Mouse (Mus musculus) bone marrow macrophage, adult 2 months (primary cell): ENCODE measurements around the gene Lmf2. TPM values are rescaled to one million over a fixed set of nuclear protein-coding genes. Genes with fewer than 3 reads are reported as not detected.

Experiments
- H3K27ac ChIP-seq: 2 replicates; pipeline ENCODE4 v1.5.1; 2012; ENCODE audit warnings: low read depth, low read length; ENCODE audit not compliant: insufficient read depth
- H3K4me1 ChIP-seq: 2 replicates; pipeline ENCODE4 v1.6.1; 2012; ENCODE audit warnings: low read length; ENCODE audit not compliant: control insufficient read depth, insufficient read depth
- H3K4me3 ChIP-seq: 2 replicates; pipeline ENCODE4 v1.5.1; 2012; ENCODE audit warnings: mild to moderate bottlenecking, low read length, moderate library complexity; ENCODE audit not compliant: insufficient read depth
- CTCF ChIP-seq: IDR thresholded peaks from 2 replicates; pipeline ENCODE4 v1.5.1; 2012; ENCODE audit warnings: low read depth, mild to moderate bottlenecking, low read length, moderate library complexity
- POLR2A ChIP-seq: IDR thresholded peaks from 2 replicates; pipeline ENCODE4 v1.6.1; 2012; ENCODE audit warnings: mild to moderate bottlenecking, low read depth, low read length, borderline replicate concordance
- polyA plus RNA-seq: library from polyadenylated mRNA; stranded (reverse); fragments of >200 nt; gene quantifications from 2 replicates; pipeline ENCODE4 v1.2.4, GENCODE M21; 2012; ENCODE audit not compliant: missing spikeins, insufficient read depth, insufficient read length

Gene Lmf2
- polyA plus RNA-seq, 1 experiment: 48.1 TPM

DNA sequence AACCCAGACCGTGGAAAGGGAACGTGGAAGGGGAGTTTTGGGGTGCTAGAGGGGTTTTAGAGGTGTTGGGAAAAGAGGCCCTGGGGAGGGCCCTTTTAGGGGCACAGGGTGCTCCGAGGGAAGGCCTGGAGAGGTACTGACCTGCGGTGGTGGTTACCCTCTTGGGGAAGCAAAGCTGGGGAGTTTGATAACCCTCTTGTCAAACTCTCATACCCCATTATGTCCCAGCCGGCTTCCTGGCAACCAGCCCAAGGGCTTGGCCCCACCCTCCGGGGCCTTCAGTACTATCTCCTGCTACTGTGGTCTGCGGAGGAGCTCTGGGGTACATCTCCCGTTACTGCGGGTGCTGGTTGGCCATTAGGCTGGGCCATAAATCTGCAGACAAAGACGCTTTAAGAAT is 24.0 kb upstream of the Lmf2 start:
- no peak overlapping the region for H3K27ac ChIP-seq

DNA sequence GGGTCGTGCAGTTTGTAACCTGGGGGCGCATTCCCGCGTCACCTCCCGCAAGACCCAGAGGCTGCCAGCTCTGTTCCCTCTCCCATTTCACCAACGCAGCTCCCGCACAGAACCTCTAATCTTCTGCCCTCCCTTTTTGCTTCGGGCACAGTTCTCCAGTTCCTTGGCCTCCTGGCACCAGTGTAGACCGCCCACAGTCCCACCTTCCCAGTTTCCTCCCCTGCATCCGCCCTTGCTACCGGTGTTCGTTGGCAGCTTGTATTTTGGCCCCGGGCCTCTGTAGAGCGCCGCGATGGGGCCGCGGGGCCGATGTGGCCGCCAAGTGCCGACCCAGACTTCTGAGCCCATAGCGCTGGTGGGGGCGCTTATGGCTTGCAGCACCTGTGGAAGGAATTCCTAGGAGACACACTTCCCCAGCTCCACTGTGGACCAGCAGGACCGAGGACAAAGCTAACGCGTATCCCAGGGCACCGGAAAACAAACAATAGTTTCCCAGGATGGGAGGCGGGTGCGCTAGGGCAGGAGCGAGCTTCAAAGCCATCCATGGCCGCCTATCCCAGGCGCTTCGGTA is 23.5 kb upstream of the Lmf2 start, which contains the start of gene Odf3b:
Gene Odf3b (minus strand): TSS at position 452 of the 571 bp plus-strand sequence.
- peaks cover 4% of the 10 kb centered on the region; the same call in 1 of the 2 replicates for H3K4me1 ChIP-seq
- H3K4me3 ChIP-seq: peak within 1 kb of the TSS; percentile 35
- H3K27ac ChIP-seq: no peak within 1 kb of the TSS
- TF ChIP-seq POLR2A (no peak), CTCF (no peak)

More for the DNA sequence above, 24.0 kb upstream of the Lmf2 start:
- H3K4me1 ChIP-seq: no peaks in the 10 kb centered on the region; the same call in 1 of the 2 replicates
- TF ChIP-seq CTCF: no peak
- no peak for TF ChIP-seq POLR2A
- H3K4me3 ChIP-seq: no peak overlapping the region

DNA sequence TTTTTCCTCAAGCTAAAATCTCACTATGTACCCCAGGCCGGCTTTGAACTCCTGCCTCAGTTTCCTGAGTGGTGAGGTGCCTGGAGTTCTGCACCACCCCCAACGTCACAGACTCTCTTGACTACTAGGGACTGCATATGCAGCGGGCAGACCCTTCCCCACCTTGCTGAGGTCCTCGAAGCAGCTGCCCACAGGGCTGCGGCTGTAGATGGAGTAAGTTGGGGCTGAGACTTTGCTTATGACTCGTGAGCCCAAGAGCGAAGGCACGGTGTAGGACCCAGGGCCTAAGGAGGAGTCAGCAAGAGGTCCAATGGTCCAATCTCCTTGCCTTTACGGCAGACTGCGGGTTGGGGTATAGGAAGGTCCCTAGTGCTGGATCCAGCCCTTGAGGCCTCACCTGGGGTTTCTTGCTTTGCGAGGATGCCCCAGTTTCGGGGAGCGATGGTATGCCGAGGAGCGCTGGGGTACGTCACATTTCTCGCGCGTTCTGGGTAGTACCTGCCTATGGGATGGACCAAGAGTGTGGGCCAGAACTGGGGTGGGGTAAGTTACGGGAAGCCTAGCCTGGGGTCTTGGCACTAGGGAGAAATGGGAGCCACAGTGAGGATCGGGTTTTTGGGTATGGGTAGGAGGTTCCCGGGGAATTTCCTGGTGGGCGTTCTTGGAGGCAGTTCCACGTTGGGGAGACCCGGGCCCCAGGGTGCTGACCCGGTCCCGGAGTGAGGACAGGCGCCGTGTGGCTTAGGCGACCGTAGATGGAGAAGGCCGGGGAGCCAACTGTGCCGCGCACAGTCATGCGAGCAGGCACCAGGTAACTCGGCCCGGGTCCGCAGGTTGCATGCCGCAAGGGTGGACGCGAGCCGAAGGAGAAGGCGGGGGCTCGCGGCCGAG is 22.7 kb upstream of the Lmf2 start:
- TF ChIP-seq POLR2A (no peak), CTCF (no peak)
- peak overlapping the region; percentile 35 for H3K4me3 ChIP-seq
- H3K27ac ChIP-seq: no peak overlapping the region
- H3K4me1 ChIP-seq: peaks cover 4% of the 10 kb centered on the region; the same call in 1 of the 2 replicates

DNA sequence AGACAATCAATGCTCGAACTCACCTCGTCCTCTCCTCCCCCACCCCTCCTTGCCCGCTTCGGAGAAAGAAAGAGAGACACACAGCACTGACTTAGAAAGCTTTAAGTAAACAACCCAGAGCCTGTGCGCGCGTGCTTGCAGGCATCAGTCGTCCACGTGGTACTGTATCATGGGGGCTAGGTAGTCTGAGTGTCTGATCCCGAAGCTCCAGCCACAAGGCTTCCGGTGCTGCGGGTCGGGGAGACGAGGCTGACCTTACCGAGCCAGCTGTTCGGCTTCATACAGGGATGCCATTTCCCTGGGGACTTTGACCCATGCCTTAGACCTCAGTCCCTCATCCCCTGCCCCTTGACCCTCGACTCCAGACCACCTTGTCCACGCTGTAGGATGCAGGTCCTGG is 21.9 kb upstream of the Lmf2 start:
- H3K4me1 ChIP-seq: peaks cover 6% of the 10 kb centered on the region
- no peak overlapping the region for H3K27ac ChIP-seq
- no peak overlapping the region for H3K4me3 ChIP-seq
- TF ChIP-seq POLR2A (no peak), CTCF (no peak)

DNA sequence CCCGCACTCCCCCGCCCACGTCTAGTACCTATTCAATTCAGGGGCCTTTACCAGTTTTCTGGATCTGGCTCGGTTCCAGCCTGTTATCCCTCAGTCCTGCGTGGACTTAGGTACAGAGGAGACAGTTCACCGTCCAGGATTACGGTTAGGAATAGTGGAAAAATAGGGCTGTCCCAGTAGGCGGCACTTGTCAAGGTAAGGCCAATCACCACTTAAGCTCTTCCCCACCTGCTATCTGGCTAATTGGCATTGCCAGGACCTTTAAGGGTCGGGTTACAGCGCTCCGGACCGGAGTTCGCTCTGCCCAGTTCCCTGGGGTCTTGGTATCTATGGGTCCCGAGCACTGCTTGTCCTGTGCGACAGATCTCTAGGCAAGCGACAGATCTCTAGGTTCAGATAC is 21.5 kb upstream of the Lmf2 start, which contains the start of gene Tymp:
Gene Tymp (minus strand): TSS at position 83 of the 400 bp plus-strand sequence.
- no peak within 1 kb of the TSS for H3K27ac ChIP-seq
- peaks cover 6% of the 10 kb centered on the region for H3K4me1 ChIP-seq
- no peak within 1 kb of the TSS for H3K4me3 ChIP-seq
- TF ChIP-seq CTCF (no peak), POLR2A (no peak)

DNA sequence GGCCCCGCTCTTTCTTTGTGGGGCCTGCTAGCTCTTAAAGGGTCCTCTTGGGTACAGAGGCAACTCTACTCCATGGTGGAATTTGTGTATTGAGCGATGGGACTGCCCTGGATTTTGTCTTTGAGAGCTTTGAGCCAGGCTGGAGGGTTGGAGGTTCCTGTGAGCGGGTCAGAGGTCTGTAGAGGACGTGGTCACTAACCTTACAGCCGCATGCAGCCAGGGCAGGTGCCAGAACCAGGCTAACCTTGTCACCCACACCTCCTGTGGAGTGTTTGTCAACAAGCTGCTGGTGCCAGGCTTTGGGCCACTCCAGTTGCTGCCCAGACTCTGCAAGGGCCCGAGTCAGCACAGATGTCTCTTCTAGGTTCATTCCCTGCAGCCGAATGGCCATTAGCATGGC is 20.6 kb upstream of the Lmf2 start:
- Histone ChIP-seq H3K27ac (no peak overlapping the region), H3K4me1 (peaks cover 6% of the 10 kb centered on the region), H3K4me3 (no peak overlapping the region)
- TF ChIP-seq CTCF: no peak
- TF ChIP-seq POLR2A: no peak

DNA sequence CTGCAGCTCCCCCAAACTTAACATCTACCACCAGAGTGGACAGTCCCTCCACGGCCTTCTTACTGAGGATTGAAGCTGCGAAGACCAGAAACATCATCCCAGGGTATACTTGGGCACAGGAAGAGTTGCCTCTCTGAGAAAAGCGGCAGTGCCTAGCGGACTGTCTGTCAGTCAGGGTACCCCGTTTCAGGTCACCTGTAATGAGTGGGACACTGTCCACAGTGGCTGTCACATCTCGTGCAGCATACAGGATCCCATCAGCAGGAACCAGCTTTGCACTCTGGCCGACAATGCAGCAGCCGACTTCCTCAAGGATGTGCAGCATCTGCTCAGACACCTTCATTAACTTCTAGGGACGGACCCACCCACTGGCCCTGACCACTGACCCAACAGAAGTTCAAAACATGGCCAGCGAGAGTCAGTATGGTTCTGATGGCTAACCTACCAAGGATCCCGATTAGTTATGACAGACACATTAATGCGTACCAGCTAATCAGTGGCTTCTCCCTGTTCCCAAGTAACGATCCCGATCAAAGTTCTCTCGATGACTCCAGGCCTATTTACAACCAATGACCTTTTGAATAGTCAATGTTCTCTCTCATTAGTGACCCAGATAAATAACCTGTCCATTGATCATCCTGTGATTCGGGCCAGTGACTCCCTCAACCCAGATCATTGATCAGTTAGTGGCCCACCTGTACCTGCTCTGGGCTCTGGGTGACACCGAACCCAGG is 19.5 kb upstream of the Lmf2 start:
- no peak for TF ChIP-seq CTCF
- TF ChIP-seq POLR2A: no peak
- Histone ChIP-seq H3K4me1 (peaks cover 6% of the 10 kb centered on the region), H3K27ac (no peak overlapping the region), H3K4me3 (no peak overlapping the region)

DNA sequence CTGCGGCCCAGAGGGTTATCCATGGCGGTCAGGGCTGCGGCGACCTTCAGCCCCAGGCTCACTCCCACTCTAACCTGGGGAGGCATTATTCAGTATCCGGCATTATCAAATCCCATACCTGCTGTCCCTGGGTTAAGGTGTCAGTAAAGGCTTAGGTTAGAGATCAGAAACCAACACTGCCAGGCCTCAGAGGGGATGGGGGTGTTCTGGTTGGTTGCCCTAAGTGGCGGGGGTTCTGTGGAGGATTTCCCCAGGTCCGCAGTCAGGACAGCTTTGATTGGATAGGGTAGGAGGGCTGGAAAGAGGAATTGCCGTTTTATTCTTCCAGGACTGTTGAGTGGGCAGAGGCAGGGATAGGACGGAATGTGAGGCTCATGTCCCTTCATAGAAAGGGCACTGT is 18.9 kb upstream of the Lmf2 start:
- Histone ChIP-seq H3K27ac (no peak overlapping the region), H3K4me3 (peak overlapping the region; percentile 74), H3K4me1 (peaks cover 6% of the 10 kb centered on the region)
- TF ChIP-seq CTCF: no peak
- no peak for TF ChIP-seq POLR2A

DNA sequence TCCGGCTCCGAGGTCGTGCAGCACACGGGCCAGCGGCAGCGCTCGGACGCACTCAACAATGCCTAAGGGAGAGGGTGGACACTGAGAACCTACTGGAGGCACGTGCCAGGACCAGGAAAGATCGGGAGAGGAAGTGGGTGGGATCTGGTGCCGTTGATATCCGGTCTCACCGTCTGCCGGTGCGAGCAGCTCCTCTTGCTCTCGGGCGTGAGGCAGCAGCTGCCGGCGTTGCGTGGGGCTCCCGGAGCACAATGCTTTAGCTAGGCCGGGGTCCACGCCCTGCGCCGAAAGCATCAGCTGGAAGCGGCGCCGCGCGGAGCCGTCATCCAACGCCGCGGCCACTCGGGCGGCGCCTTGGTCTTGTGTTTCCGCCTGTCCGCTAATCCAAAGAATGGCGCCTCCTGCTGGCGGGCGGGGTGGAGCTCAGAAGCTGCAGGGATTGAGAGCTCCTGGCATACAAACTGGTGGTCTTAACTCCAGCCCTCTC is 18.3 kb upstream of the Lmf2 start, which contains the start of gene Sco2:
Gene Sco2 (minus strand): TSS at position 85 of the 487 bp plus-strand sequence.
- peak; percentile 81 for TF ChIP-seq CTCF
- TF ChIP-seq POLR2A: no peak
- peaks cover 6% of the 10 kb centered on the region for H3K4me1 ChIP-seq

More for the DNA sequence above, 18.3 kb upstream of the Lmf2 start, which contains the start of gene Sco2:
- peak within 1 kb of the TSS; percentile 74 for H3K4me3 ChIP-seq
- H3K27ac ChIP-seq: peak within 1 kb of the TSS; percentile 84
